ENCODE assay signal across 10 mouse cellular contexts in the genomic region with DNA sequence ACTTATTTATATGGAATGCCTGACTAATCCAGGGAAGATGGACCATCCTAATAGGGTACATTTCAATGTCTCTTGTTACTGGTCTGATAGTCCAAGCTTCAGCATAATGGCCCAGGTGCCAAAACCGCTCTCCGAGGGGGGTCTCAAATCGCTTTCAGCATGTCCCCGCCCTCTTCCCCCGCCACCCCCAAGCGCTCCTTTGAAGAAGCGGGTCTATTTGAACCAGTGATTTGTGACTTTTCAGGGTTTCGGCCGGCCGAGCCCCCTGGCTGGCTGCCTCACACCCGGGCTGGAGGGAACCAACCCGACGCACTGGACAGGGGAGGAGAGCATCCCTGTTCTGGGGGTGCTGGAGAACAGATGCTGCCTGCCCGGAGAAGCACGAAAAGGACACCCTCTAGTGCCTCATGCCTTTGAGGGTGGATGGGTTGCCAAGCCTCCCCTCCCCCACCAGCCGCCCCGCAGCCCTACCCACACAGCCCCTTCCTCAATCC.
DNase-seq lines count a peak whose midpoint lies in the region; ATAC-seq and TF ChIP-seq lines count a peak whose summit lies in the region.
"Had no signal": no experiment of that assay in that cellular context is flagged by ENCODE, and none has a peak within 500 bp of the region (broad histone marks: within the 10 kb centered on the region; RNA-seq: fewer than 3 reads in every experiment).

No protein-coding gene starts in this region.

- H3K36me3 ChIP-seq in heart, embryonic 16.5 days (ENCODE audit: control insufficient read depth, insufficient read depth): no peaks in the 10 kb centered on the region
- no peaks in the 10 kb centered on the region for H3K36me3 ChIP-seq in heart, adult 2 months (ENCODE audit: control insufficient read depth, insufficient read depth, low read length)
- no peaks in the 10 kb centered on the region for H3K36me3 ChIP-seq in forebrain, embryonic 14.5 days (ENCODE audit: control insufficient read depth, insufficient read depth, low read length)
- H3K36me3 ChIP-seq in midbrain, embryonic 13.5 days: no peaks in the 10 kb centered on the region

- peaks cover 53% of the 10 kb centered on the region for H3K27me3 ChIP-seq in heart, embryonic 16.5 days (ENCODE audit: control insufficient read depth, insufficient read depth, low read length)
- H3K27me3 ChIP-seq in heart, adult 2 months (ENCODE audit: control insufficient read depth, insufficient read depth, low read length): peaks cover 15% of the 10 kb centered on the region
- H3K27me3 ChIP-seq in forebrain, embryonic 14.5 days (replicated peaks; ENCODE audit: control insufficient read depth, insufficient read depth, low read length): peaks cover 70% of the 10 kb centered on the region
- peaks cover 53% of the 10 kb centered on the region for H3K27me3 ChIP-seq in midbrain, embryonic 13.5 days

- intact Hi-C loops in heart, adult 2 months (cut with DNase I): no loop called here

- peak overlapping the region; percentile 58 for H3K4me2 ChIP-seq in heart, embryonic 16.5 days (ENCODE audit: low read depth, low read length)
- H3K4me2 ChIP-seq in forebrain, embryonic 14.5 days (ENCODE audit: low read length): peak overlapping the region; percentile 41
- peak overlapping the region; percentile 63 for H3K4me2 ChIP-seq in midbrain, embryonic 13.5 days (replicated peaks)

- ATAC-seq in heart, embryonic 16.5 days (replicated peaks; ENCODE audit: extremely low read depth, insufficient read depth, low FRiP score): no peak
- peak; percentile 70 for ATAC-seq in forebrain, embryonic 14.5 days
- peak; percentile 83 for ATAC-seq in midbrain, embryonic 13.5 days

- peaks cover 9% of the 10 kb centered on the region; the same call in 1 of the 2 replicates for H3K4me1 ChIP-seq in heart, embryonic 16.5 days (ENCODE audit: control insufficient read depth, insufficient read depth, low read length)
- H3K4me1 ChIP-seq in heart, adult 2 months (ENCODE audit: control insufficient read depth, insufficient read depth, low read length): no peaks in the 10 kb centered on the region
- H3K4me1 ChIP-seq in forebrain, embryonic 14.5 days (ENCODE audit: control insufficient read depth, insufficient read depth, low read length): peaks cover 22% of the 10 kb centered on the region
- H3K4me1 ChIP-seq in midbrain, embryonic 13.5 days (replicated peaks): peaks cover 44% of the 10 kb centered on the region

- no peak for TF ChIP-seq POLR2A in heart, adult 2 months (IDR thresholded peaks at IDR 0.05; ENCODE audit: insufficient read depth, low read depth, low read length)

- no peaks in the 10 kb centered on the region for H3K9me3 ChIP-seq in heart, embryonic 16.5 days (replicated peaks; ENCODE audit: control insufficient read depth, low read length)
- 0 out of 2 replicates have a peak, but pooled peaks cover 2% of the 10 kb centered on the region for H3K9me3 ChIP-seq in forebrain, embryonic 14.5 days (replicated peaks; ENCODE audit: control insufficient read depth, low read length)
- 0 out of 2 replicates have a peak, but pooled peaks cover 3% of the 10 kb centered on the region for H3K9me3 ChIP-seq in midbrain, embryonic 13.5 days

- no peak for TF ChIP-seq EP300 in heart, adult 2 months (IDR thresholded peaks at IDR 0.05; ENCODE audit: insufficient read depth, low read depth, low read length)

- 2% methylated on average over 17 of the region's 17 CpGs for WGBS in heart, embryonic 16.5 days
- 2% methylated on average over 17 of the region's 17 CpGs for WGBS in heart, adult 2 months
- WGBS in forebrain, embryonic 14.5 days: 1% methylated on average over 17 of the region's 17 CpGs
- under 1% methylated on average over 17 of the region's 17 CpGs for WGBS in midbrain, embryonic 13.5 days

- peak overlapping the region; percentile 40 for H3K4me3 ChIP-seq in heart, embryonic 16.5 days (ENCODE audit: low read length)
- H3K4me3 ChIP-seq in heart, adult 2 months: no peak overlapping the region
- H3K4me3 ChIP-seq in forebrain, embryonic 14.5 days (ENCODE audit: low read depth, low read length): peak overlapping the region; percentile 10; the same call in 1 of the 2 replicates
- H3K4me3 ChIP-seq in midbrain, embryonic 13.5 days (replicated peaks): peak overlapping the region; percentile 34

- no peak overlapping the region for H3K9ac ChIP-seq in heart, embryonic 16.5 days (ENCODE audit: low read length)
- no peak overlapping the region for H3K9ac ChIP-seq in heart, adult 2 months (ENCODE audit: low read depth, low read length)
- no peak overlapping the region; the same call in 1 of the 2 replicates for H3K9ac ChIP-seq in forebrain, embryonic 14.5 days (ENCODE audit: low read length)
- H3K9ac ChIP-seq in midbrain, embryonic 13.5 days (replicated peaks): peak overlapping the region; percentile 53

- no peak for DNase-seq in heart, adult 2 months
- DNase-seq in R1 (ENCODE audit: low read depth, low spot score): peak; percentile 60
- peak; percentile 55 for DNase-seq in forebrain, embryonic 14.5 days (ENCODE audit: low spot score)
- DNase-seq in right cerebral cortex, postnatal 36 days (ENCODE audit: low spot score in 2 of 2): no peak
- DNase-seq in right cerebral cortex, postnatal 14 days: no peak
- no peak for DNase-seq in adrenal gland, adult 18-20 months (ENCODE audit: low spot score in 2 of 2)
- DNase-seq: cerebellum, postnatal 36 days; kidney, adult 2 months had no signal

- no peak for TF ChIP-seq CTCF in heart, adult 2 months (IDR thresholded peaks at IDR 0.05)

- H3K79me2 ChIP-seq in heart, adult 2 months (replicated peaks; ENCODE audit: control insufficient read depth, insufficient read depth, low read length): no peaks in the 10 kb centered on the region

- H3K27ac ChIP-seq in heart, embryonic 16.5 days (ENCODE audit: low read length): no peak overlapping the region
- H3K27ac ChIP-seq in heart, adult 2 months: no peak overlapping the region
- H3K27ac ChIP-seq in forebrain, embryonic 14.5 days (ENCODE audit: low read depth, low read length): no peak overlapping the region
- peak overlapping the region; percentile 31; the same call in 1 of the 2 replicates for H3K27ac ChIP-seq in midbrain, embryonic 13.5 days

Comparison
In these comparisons a context has a peak if more than half of its experiments do, and no peak if none do; other contexts are left out.
1. DNase-seq: peak in R1 (single experiment) and forebrain, embryonic 14.5 days (single experiment); none in heart, adult 2 months (0 of 2), right cerebral cortex, postnatal 36 days (0 of 2), right cerebral cortex, postnatal 14 days (single experiment) and adrenal gland, adult 18-20 months (0 of 2).
2. Peak in every context shown above with its lines, with median percentiles within 50 percentile points of each other: H3K4me2 ChIP-seq.